ENCODE assay signal across 22 mouse cellular contexts in the genomic region with DNA sequence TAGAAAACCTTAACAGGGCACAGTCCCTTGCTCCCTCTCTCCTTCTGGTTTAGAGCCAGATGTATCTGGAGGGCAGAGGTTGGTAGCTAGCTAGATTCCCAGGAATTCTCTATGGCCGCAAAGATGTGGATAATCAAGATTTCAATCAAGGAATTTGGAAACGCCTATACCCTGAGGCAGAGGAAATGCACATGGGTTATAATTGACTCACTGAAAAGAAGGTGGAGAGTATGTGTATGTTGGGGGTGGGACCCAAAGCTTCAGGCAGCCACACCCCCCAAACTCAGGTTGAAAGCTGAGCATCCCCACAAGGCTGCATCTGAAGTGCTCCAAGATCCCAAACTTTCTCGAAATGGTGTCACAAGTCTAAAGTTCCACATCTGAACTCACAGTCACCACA. TPM values are rescaled to one million over a fixed set of nuclear protein-coding genes. Genes with fewer than 3 reads are reported as not detected.
"Had no signal": no experiment of that assay in that cellular context is flagged by ENCODE, and none has a peak within 500 bp of the region (broad histone marks: within the 10 kb centered on the region; RNA-seq: fewer than 3 reads in every experiment).

No protein-coding gene starts in this region.

- DNase-seq: kidney, adult 8-10 months; kidney, postnatal 10 days; kidney, postnatal 4 days; left cerebral cortex, postnatal 4 days; lung, adult 18-20 months; lung, postnatal 36 days; midbrain, embryonic 14.5 days; right cerebral cortex, adult 18-20 months; right cerebral cortex, postnatal 25 days; thymus, postnatal 4 days had no signal

- H3K27ac ChIP-seq: layer of hippocampus, adult 2 months; limb, embryonic 13.5 days; midbrain, embryonic 10.5 days; neural tube, embryonic 15.5 days had no signal

- H3K4me2 ChIP-seq: limb, embryonic 13.5 days; liver, embryonic 11.5 days; neural tube, embryonic 15.5 days had no signal

- H3K9ac ChIP-seq: limb, embryonic 13.5 days; neural tube, embryonic 15.5 days had no signal

- H3K36me3 ChIP-seq: midbrain, embryonic 10.5 days; neural tube, embryonic 15.5 days had no signal

- H3K4me3 ChIP-seq: layer of hippocampus, adult 2 months; limb, embryonic 13.5 days; midbrain, embryonic 10.5 days; myocyte; neural tube, embryonic 15.5 days had no signal

- H3K9me3 ChIP-seq: limb, embryonic 13.5 days; midbrain, embryonic 10.5 days; neural tube, embryonic 15.5 days had no signal

RNA-seq across cellular contexts. Expression of a gene that starts 12.0 kb away (rescaled TPM):
- total RNA-seq: layer of hippocampus, adult 2 months; layer of hippocampus, postnatal 10 days; left cerebral cortex, postnatal 4 days; megakaryocyte, adult 5-6 weeks had no signal
- polyA plus RNA-seq: limb, embryonic 13.5 days; liver, embryonic 11.5 days; lung, embryonic 16.5 days; midbrain, embryonic 10.5 days; midbrain, embryonic 14.5 days; myocyte; neural tube, embryonic 11.5 days; neural tube, embryonic 15.5 days; small intestine, adult 2 months; stomach, embryonic 16.5 days had no signal
